Mouse (Mus musculus) bone marrow macrophage, adult 2 months (primary cell): Measurements from ENCODE around the gene Adcy6.

Experiments
- CTCF ChIP-seq: IDR thresholded peaks from 2 replicates; pipeline ENCODE4 v1.5.1; 2012; ENCODE audit warnings: low read depth, mild to moderate bottlenecking, low read length, moderate library complexity
- POLR2A ChIP-seq: IDR thresholded peaks from 2 replicates; pipeline ENCODE4 v1.6.1; 2012; ENCODE audit warnings: mild to moderate bottlenecking, low read depth, low read length, borderline replicate concordance

DNA sequence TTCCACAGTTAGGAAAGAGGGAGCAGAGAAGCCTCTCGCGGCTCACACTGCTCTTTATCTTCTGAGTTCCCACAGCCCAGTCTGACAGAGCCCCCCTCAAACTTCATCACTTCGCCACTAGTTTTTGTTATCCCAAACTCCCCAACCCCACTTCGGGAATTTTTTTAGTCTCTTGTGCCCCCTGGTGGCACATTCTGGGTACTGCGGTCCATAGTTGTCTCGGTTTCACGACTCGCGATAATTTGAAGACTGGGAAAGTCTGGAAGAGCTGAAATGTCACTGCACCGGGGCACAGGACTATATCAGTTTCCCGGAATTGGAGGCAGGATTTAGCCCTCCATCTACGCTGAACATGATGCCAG lies 7.3 kb upstream of the Adcy6 start:
- TF ChIP-seq POLR2A (no peak), CTCF (peak; percentile 96)
